Mouse (Mus musculus): ENCODE data around the gene Vmn2r124.
"Not testable (repeated sequence)": the region's sequence is repeated elsewhere in the genome, so short reads cannot be mapped to it uniquely, and the experiment has no call there.

Vmn2r124 gene

DNA sequence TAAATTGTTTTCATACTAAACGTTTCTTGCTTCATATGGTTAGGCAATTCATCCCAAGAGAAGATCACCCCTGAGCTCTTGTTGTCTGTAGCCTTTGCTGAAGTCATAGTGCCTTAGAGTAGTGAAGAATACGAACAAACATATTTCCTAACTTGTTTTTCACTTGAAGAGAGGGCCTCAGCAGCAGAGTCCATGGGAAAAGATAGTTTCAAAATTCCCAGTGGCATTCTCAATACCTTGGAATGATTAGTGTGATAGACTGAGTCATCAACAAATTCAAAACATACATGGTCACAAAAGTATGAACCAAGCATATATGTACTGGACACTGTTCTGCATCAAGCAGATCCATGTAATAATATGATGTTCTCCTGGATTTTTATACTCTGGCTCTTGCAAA is at the start of gene Vmn2r124:
Gene Vmn2r124, plus strand, starts transcription at position 301 of the 400 bp plus-strand sequence.
- DNase-seq (ENCODE audit: low spot score in 2 of 2) = no peak

DNA sequence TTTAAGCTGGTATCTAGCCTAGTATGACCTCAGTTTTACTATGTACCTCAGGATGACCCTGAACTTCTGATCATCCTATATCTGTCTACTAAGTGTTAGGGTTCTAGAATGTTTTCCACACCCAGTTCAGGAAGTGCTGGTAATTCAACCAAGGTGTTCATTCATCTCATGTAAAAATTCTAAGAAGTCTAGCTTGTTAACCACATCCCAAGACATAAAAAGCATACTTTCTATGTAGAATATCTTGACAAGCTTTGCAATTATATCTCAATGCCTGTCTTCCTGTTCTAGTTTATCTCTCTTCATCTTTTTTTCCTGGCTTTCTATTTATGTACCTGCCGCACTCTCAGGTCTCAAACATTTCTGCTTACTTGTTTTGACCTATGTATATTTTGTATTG is 44.5 kb upstream of the Vmn2r124 start:
- no peak for DNase-seq (ENCODE audit: low spot score in 2 of 2)

DNA sequence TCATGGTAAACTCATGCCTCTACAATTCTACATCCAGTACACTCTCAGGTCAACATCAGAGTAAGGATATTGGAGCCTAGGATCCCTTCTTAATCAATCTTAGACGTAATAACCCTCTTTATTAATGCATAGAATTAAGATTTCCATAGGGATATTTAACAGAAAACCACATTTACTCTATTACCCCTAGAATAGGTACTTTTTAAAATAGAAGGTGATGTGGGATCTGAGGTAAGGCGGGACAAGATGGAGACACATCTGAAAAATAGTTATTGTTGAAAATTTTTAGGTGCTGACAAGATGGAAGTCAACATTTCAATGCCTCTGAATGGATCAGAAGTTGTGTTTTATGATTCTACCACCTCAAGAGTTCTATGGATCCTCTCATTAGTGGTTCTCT is 27.8 kb upstream of the Vmn2r124 start, which contains the start of gene Fpr-rs4:
Gene Fpr-rs4, plus strand, starts transcription at position 301 of the 400 bp plus-strand sequence.
- DNase-seq (ENCODE audit: low spot score in 2 of 2) = no peak

DNA sequence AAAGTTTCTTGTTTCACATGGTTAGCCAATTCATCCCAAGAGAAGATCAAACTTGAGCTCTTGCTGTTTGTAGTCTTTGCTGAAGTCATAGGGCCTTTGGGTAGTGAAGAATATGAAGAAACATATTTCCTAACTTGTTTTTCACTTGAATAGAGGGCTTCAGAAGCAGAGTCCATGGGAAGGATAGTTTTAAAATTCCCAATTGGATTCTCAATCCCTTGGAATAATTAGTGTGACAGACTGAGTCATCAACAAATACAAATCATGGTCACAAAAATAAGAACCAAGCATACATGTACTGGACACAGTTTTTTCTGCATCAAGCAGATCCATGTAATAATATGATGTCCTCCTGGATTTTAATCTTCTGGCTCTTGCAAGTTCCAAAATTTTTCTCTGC is 35.5 kb downstream of the Vmn2r124 start, which contains the start of gene Vmn2r91:
Gene Vmn2r91, plus strand, starts transcription at position 301 of the 400 bp plus-strand sequence.
- not testable (repeated sequence) for DNase-seq (ENCODE audit: low spot score in 2 of 2)

DNA sequence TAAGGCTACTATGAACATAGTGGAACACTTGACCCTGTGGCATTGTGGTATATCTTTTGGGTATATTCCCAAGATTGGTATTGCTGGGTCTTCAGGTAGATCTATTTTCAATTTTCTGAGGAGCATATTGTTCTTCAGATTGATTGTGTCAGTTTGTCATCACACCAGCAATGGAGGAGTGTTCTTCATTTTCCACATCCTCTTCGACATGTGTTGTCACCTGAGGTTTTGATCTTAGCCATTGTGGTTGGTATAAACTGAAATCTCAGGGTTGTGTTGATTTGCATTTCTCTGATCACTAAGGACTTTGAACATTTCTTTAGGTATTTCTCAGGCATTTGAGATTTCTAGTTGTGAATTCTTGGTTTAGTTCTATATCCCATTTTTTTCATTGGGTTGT is 46.4 kb downstream of the Vmn2r124 start:
- not testable (repeated sequence) for DNase-seq (ENCODE audit: low spot score in 2 of 2)

DNA sequence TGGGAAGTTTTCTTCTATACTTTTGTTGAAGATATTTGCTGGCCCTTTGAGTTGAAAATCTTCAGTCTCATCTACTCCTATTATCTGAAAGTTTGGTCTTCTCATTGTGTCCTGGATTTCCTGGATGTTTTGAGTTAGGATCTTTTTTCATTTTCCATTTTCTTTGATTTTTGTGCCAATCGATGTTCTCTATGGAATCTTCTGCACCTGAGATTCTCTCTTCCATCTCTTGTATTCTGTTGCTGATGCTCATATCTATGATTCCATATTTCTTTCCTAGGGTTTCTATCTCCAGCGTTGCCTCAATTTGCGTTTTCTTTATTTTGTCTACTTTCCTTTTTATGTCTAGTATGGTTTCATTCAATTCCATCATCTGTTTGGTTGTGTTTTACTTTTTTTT is 53.0 kb downstream of the Vmn2r124 start:
- DNase-seq (ENCODE audit: low spot score in 2 of 2) = not testable (repeated sequence)

All from right cerebral cortex, postnatal 10 days (tissue).